Mouse (Mus musculus) heart, adult 18-20 months (tissue): ENCODE data around the gene Ifitm3. TPM values are rescaled to one million over a fixed set of nuclear protein-coding genes. Genes with fewer than 3 reads are reported as not detected.

Experiments used
- DNase-seq, 2 experiments: peaks; one replicate each; pipeline ENCODE4 v3.0.0; 2021 to 2022; ENCODE audit warnings: mixed read lengths in 1 of 2
- total RNA-seq, 2 experiments: library from RNA; stranded (reverse); gene quantifications; 2 replicates each; pipeline ENCODE4 v1.2.3; 2021

Ifitm3 gene
- total RNA-seq, 2 experiments from 2014 or later, result 94.8 to 129 TPM

- DNase-seq, result no peak
Observed at GRCm38 (mm10) chr7:140962733-140963132, 47.8 kb downstream of the Ifitm3 start.

GRCm38 (mm10) chr7:140961416-140961815, 49.2 kb downstream of the Ifitm3 start:
- no peak for DNase-seq

- DNase-seq, result no peak
Observed at GRCm38 (mm10) chr7:140960026-140960425, 50.5 kb downstream of the Ifitm3 start.

Other genes with a start within 250 kb of the Ifitm3 start
- 10 to 100 TPM in 1 of 2 experiments, 1 to 10 TPM in 1; 6.0 to 49.3 TPM for gene Cyp2e1, start 247.0 kb downstream of the Ifitm3 start, total RNA-seq
- not detected for gene Syce1, start 222.9 kb downstream of the Ifitm3 start, total RNA-seq
- gene Zfp941, start 188.6 kb downstream of the Ifitm3 start, total RNA-seq, result under 1 TPM; 0.20 to 0.41 TPM
- gene Urah, start 175.8 kb downstream of the Ifitm3 start, total RNA-seq, result 1 to 10 TPM in 1 of 2 experiments, under 1 TPM in 1; 0.77 to 2.4 TPM
- gene Scgb1c1, start 165.2 kb downstream of the Ifitm3 start, total RNA-seq, result 10 to 100 TPM; 30.5 to 32.9 TPM
- gene Odf3, start 163.0 kb downstream of the Ifitm3 start, total RNA-seq, result not detected
- gene Gm45785, start 154.4 kb downstream of the Ifitm3 start, total RNA-seq, result not detected
- 10 to 100 TPM; 18.4 to 21.2 TPM for gene Ric8a, start 153.8 kb downstream of the Ifitm3 start, total RNA-seq
- gene Bet1l, start 153.2 kb downstream of the Ifitm3 start, total RNA-seq, result 1 to 10 TPM; 9.2 TPM
- 10 to 100 TPM; 76.5 to 84.0 TPM for gene Psmd13, start 128.8 kb downstream of the Ifitm3 start, total RNA-seq
- 10 to 100 TPM; 61.9 to 69.3 TPM for gene Sirt3, start 128.5 kb downstream of the Ifitm3 start, total RNA-seq
- gene Cox8b, start 110.3 kb downstream of the Ifitm3 start, total RNA-seq, result 1,000 to 10,000 TPM; 3,201 to 3,214 TPM
- gene Nlrp6, start 89.9 kb downstream of the Ifitm3 start, total RNA-seq, result not detected
- gene Pgghg, start 69.4 kb downstream of the Ifitm3 start, total RNA-seq, result 1 to 10 TPM; 3.5 to 4.3 TPM
- gene Ifitm5, start 60.5 kb downstream of the Ifitm3 start, total RNA-seq, result under 1 TPM in 1 of 2 experiments, not detected in 1; 0.46 TPM
- not detected for gene Gm45717, start 54.8 kb downstream of the Ifitm3 start, total RNA-seq
- gene Ifitm2, start 54.8 kb downstream of the Ifitm3 start, total RNA-seq, result 10 to 100 TPM; 98.8 to 99.4 TPM
- gene Ifitm1, start 43.5 kb downstream of the Ifitm3 start, total RNA-seq, result 1 to 10 TPM; 2.6 to 8.3 TPM
- not detected for gene Ifitm6, start 7.2 kb upstream of the Ifitm3 start, total RNA-seq
- not detected for gene Gm17387, start 18.4 kb upstream of the Ifitm3 start, total RNA-seq
- gene B4galnt4, start 50.3 kb upstream of the Ifitm3 start, total RNA-seq, result not detected
- gene Pkp3, start 67.4 kb upstream of the Ifitm3 start, total RNA-seq, result 1 to 10 TPM in 1 of 2 experiments, under 1 TPM in 1; 0.37 to 1.6 TPM
- 1 to 10 TPM; 4.2 to 4.7 TPM for gene Sigirr, start 89.8 kb upstream of the Ifitm3 start, total RNA-seq
- gene Ano9, start 107.0 kb upstream of the Ifitm3 start, total RNA-seq, result not detected
- 10 to 100 TPM; 28.1 to 30.3 TPM for gene Ptdss2, start 111.6 kb upstream of the Ifitm3 start, total RNA-seq
- gene Rnh1, start 162.1 kb upstream of the Ifitm3 start, total RNA-seq, result 10 to 100 TPM; 71.5 to 77.6 TPM
- gene Hras, start 183.2 kb upstream of the Ifitm3 start, total RNA-seq, result 100 to 1,000 TPM in 1 of 2 experiments, 10 to 100 TPM in 1; 91.4 to 103 TPM
- 1 to 10 TPM; 2.0 to 3.4 TPM for gene Lrrc56, start 183.4 kb upstream of the Ifitm3 start, total RNA-seq
- not detected for gene Lmntd2, start 203.3 kb upstream of the Ifitm3 start, total RNA-seq
- gene Rassf7, start 205.1 kb upstream of the Ifitm3 start, total RNA-seq, result under 1 TPM; 0.57 to 0.87 TPM
- gene Phrf1, start 218.0 kb upstream of the Ifitm3 start, total RNA-seq, result 10 to 100 TPM; 33.7 to 34.8 TPM